Mouse (Mus musculus) neural tube, embryonic 10.5 days (tissue): ENCODE data around the gene Pgap1.

Experiments used
- DNase-seq: peaks from one replicate; pipeline ENCODE4 v3.0.0-alpha.2; 2017; ENCODE audit warnings: low spot score; ENCODE audit errors: extremely low spot score

Pgap1 gene

GRCm38 (mm10) chr1:54523717-54524116, 33.8 kb downstream of the Pgap1 start:
- DNase-seq = no peak

GRCm38 (mm10) chr1:54520062-54520577, 37.4 kb downstream of the Pgap1 start:
- no peak for DNase-seq

GRCm38 (mm10) chr1:54513836-54514235, 43.6 kb downstream of the Pgap1 start:
- DNase-seq = no peak

- DNase-seq = no peak
Measured at GRCm38 (mm10) chr1:54498496-54498895, 59.0 kb downstream of the Pgap1 start.

- DNase-seq = no peak
Measured at GRCm38 (mm10) chr1:54496254-54496653, 61.2 kb downstream of the Pgap1 start.

GRCm38 (mm10) chr1:54493496-54493895, 64.0 kb downstream of the Pgap1 start:
- DNase-seq = no peak

- DNase-seq = no peak
Measured at GRCm38 (mm10) chr1:54492435-54492841, 65.0 kb downstream of the Pgap1 start.

- no peak for DNase-seq
Measured at GRCm38 (mm10) chr1:54484744-54485420, 72.6 kb downstream of the Pgap1 start.

- no peak for DNase-seq
Measured at GRCm38 (mm10) chr1:54480491-54480890, 77.0 kb downstream of the Pgap1 start.

- DNase-seq = no peak
Measured at GRCm38 (mm10) chr1:54468662-54469061, 88.8 kb downstream of the Pgap1 start.

- no peak for DNase-seq
Measured at GRCm38 (mm10) chr1:54467366-54467765, 90.1 kb downstream of the Pgap1 start.

- no peak for DNase-seq
Measured at GRCm38 (mm10) chr1:54452116-54452515, 105.4 kb downstream of the Pgap1 start.

- DNase-seq = no peak
Measured at GRCm38 (mm10) chr1:54448833-54449232, 108.7 kb downstream of the Pgap1 start.

- DNase-seq = no peak
Measured at GRCm38 (mm10) chr1:54443641-54444040, 113.8 kb downstream of the Pgap1 start.

GRCm38 (mm10) chr1:54439080-54439476, 118.4 kb downstream of the Pgap1 start:
- no peak for DNase-seq

- peak; percentile 80 for DNase-seq
Measured at GRCm38 (mm10) chr1:54438340-54439079, 119.0 kb downstream of the Pgap1 start, which contains the start of gene Gtf3c3. TSS of gene Gtf3c3 (minus strand) at chr1:54438971.
